Mouse (Mus musculus): ENCODE measurements around the gene Ets2.

Gene Ets2

GRCm38 (mm10) chr16:95767246-95767645 lies 65.4 kb downstream of the Ets2 start:
- DNase-seq (ENCODE audit: low read depth, low spot score) = no peak

- DNase-seq (ENCODE audit: low read depth, low spot score) = no peak
Observed at GRCm38 (mm10) chr16:95769066-95769995, 67.5 kb downstream of the Ets2 start.

DNA sequence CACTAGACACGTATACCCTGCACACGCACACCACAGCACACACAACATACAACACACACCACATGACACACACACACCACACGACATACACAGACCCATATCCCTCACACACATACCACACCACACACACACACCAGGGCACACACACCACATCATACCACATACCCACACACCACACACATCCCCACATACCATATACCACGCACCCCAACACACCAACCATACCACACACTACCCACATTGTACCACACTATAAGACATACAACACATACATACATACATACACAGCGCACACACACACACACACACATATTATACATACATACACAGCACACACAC lies 68.1 kb downstream of the Ets2 start:
- no peak for DNase-seq (ENCODE audit: low read depth, low spot score)

- no peak for DNase-seq (ENCODE audit: low read depth, low spot score)
Observed at GRCm38 (mm10) chr16:95770402-95770801, 68.5 kb downstream of the Ets2 start.

Measured in retina, postnatal 7 days (tissue).